Mouse (Mus musculus): Measurements from ENCODE around the gene Twf2.

Twf2 gene

DNA sequence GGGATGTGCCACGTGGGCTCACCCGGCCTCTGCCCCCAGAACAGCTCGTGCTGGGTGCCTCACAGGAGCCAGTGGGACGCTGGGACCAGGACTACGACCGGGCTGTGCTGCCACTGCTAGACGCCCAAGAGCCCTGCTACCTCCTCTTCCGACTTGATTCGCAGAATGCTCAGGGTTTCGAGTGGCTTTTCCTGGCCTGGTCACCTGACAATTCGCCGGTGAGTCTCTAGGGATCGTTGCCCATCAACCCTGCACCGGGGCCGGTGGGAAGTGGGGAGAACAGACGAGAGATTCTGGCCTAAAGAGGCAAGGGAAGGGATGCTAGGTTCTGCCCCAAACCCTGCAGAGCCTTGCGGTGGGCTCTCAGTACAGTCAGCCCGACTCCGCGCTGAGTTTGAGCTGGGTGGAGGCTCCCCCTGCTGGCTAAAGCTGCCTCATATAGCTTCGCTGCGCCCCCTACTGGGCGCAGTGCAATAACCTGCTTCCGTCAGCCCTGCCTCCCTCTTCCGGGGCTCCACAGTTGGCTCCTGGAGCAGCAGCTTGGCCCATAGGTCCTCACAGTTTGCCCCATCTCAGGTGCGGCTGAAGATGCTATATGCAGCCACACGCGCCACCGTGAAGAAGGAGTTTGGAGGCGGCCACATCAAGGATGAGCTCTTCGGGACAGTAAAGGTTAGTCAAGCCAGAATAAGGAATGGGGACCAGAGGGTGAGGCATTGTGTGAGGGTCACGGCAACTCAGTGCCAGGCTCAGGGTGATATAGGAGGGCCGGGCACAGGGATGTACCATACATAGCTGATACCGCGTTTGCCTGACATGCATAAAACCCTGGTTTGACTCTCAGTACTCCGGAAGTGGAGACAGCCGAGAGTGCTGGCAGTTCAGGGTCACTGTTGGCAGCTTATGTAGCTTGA is 9.0 kb downstream of the Twf2 start:
- peak; percentile 85 to 94 for DNase-seq (ENCODE audit: low spot score in 2 of 2)

- DNase-seq (ENCODE audit: low spot score in 2 of 2), result no peak
Observed at GRCm38 (mm10) chr9:106212594-106212981, 9.7 kb downstream of the Twf2 start.

GRCm38 (mm10) chr9:106215341-106216125 is 12.6 kb downstream of the Twf2 start:
- no peak for DNase-seq (ENCODE audit: low spot score in 2 of 2)

DNA sequence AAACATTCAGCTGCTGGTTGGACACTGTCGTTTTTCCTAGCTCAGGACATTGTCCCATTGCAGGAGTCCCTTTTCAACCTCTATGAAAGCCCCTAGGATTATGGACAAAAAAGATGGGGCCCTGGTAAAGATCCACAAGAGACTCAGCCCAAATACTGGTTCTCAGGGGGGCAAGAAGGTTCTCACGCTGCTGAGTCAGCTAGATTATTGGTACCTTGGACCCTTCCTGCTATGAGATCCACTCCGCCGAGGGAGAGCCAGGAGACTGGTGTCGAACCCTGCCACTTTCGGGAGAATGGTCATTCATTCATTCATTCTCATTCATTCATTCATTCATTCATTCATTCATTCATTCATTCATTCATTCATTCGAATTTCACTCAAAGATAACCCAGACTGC is 14.1 kb downstream of the Twf2 start:
- DNase-seq (ENCODE audit: low spot score in 2 of 2), result no peak

- DNase-seq (ENCODE audit: low spot score in 2 of 2), result no peak
Observed at GRCm38 (mm10) chr9:106220894-106221523, 18.1 kb downstream of the Twf2 start.

DNA sequence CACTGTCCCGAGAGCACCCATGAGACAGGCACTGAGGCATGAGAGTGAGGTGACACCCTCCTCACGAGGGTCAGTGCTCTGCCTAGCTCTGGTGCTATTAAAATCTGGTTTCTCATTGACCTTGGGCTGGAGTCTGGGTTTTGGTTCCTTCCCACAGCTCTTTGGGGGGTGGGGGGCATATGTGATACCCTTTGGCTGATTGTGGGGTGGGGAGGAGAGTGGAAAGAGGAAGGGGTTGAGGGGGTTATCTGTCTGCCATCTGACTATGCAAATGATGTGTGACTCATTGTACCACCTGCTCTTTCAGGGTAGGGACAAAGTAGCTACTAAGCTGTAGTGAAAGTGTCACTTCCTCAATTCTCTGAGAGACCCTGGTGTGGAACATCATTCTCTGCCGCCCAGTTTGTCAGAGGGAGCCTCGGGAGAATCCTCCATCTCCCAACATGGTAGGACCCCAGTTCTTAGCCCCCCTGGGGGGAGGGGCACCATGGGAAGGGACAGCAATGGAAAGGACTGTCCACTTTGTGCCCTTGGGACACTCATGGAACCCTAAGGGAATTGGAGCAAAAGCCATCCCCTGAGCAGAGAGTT is 19.4 kb downstream of the Twf2 start, which contains the start of gene Tlr9:
Tlr9 (plus strand) TSS at position 338 of the 591 bp plus-strand sequence.
- no peak for DNase-seq (ENCODE audit: low spot score in 2 of 2)

GRCm38 (mm10) chr9:106222994-106223393 is 20.1 kb downstream of the Twf2 start:
- no peak for DNase-seq (ENCODE audit: low spot score in 2 of 2)

GRCm38 (mm10) chr9:106225469-106226150 is 22.7 kb downstream of the Twf2 start:
- DNase-seq (ENCODE audit: low spot score in 2 of 2), result no peak

DNA sequence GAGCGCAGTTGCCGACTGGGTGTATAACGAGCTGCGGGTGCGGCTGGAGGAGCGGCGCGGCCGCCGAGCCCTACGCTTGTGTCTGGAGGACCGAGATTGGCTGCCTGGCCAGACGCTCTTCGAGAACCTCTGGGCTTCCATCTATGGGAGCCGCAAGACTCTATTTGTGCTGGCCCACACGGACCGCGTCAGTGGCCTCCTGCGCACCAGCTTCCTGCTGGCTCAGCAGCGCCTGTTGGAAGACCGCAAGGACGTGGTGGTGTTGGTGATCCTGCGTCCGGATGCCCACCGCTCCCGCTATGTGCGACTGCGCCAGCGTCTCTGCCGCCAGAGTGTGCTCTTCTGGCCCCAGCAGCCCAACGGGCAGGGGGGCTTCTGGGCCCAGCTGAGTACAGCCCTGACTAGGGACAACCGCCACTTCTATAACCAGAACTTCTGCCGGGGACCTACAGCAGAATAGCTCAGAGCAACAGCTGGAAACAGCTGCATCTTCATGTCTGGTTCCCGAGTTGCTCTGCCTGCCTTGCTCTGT is 23.3 kb downstream of the Twf2 start:
- peak in 1 of 2 experiments; percentile 39 for DNase-seq (ENCODE audit: low spot score in 2 of 2)

DNA sequence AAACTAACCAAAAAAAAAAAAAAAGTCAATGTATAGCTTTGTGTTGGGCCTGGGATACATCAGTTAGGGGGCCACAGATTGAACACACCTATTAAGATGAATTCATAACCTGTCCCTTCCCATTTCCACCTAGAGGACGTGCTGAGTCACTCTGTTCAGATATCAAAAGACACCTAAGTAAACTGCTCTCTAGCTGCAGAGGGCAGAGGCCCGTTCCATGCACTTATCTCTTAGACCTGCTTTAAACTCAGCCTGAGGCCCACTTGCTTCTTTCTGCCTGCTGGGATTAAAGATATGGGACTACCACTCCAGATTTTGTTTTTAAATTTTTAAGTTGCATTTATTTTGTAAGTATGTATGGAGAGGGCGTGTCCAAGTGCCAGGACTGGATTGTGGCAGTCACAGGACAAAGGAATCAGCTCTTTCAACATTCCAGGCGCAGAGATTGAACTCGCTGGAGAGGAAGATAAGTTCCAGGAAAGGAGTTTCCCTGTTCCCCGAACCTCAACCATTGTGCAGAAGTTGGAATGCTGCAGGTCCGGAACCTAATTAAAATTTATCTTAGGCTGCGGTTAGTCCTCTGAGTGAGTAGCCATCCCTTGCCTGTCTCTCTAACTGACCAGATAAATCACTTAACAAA is 25.0 kb downstream of the Twf2 start:
- DNase-seq (ENCODE audit: low spot score in 2 of 2), result no peak

GRCm38 (mm10) chr9:106230051-106230733 is 27.3 kb downstream of the Twf2 start:
- no peak for DNase-seq (ENCODE audit: low spot score in 2 of 2)

DNA sequence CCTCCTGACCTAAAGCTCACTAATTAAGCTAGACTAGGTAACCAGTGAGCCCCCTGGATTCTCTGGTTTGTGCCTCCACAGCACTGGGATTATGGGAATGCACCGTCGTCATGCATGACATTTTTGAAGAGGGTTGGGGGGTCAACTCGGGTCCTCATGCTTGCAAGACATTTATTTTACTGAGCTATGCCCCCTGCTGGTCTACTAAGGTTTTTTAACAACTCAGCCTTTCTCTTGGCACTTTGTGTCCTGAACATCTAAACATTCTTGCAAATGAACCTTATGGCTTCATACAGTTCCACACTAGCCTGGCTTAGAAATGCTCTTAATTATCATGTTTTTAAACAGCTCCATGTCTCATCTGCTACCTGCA is 27.8 kb downstream of the Twf2 start:
- no peak for DNase-seq (ENCODE audit: low spot score in 2 of 2)

DNA sequence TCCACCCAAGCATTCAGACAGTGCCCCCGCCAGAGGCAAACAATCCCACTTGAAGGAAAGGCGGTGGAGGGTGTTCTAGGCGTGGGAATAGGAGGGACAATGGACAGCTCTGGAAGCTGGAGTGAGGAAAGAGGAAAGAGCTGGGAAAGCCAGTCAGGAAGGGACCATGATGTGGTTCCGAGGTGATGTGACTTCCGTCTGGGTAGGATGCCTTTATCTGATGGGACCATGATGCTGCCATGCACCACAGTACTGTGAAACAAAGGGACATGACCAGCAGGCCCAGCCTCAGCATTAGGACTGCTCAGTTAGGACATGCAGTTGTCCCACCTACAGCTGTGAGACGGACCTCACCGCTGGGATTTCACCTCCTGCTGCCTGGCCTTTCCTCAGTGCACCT is 28.3 kb downstream of the Twf2 start:
- no peak for DNase-seq (ENCODE audit: low spot score in 2 of 2)

- DNase-seq (ENCODE audit: low spot score in 2 of 2), result no peak
Observed at GRCm38 (mm10) chr9:106231816-106232215, 28.9 kb downstream of the Twf2 start.

GRCm38 (mm10) chr9:106232956-106233355 is 30.0 kb downstream of the Twf2 start:
- no peak for DNase-seq (ENCODE audit: low spot score in 2 of 2)

GRCm38 (mm10) chr9:106233953-106234352 is 31.0 kb downstream of the Twf2 start:
- DNase-seq (ENCODE audit: low spot score in 2 of 2), result no peak

DNA sequence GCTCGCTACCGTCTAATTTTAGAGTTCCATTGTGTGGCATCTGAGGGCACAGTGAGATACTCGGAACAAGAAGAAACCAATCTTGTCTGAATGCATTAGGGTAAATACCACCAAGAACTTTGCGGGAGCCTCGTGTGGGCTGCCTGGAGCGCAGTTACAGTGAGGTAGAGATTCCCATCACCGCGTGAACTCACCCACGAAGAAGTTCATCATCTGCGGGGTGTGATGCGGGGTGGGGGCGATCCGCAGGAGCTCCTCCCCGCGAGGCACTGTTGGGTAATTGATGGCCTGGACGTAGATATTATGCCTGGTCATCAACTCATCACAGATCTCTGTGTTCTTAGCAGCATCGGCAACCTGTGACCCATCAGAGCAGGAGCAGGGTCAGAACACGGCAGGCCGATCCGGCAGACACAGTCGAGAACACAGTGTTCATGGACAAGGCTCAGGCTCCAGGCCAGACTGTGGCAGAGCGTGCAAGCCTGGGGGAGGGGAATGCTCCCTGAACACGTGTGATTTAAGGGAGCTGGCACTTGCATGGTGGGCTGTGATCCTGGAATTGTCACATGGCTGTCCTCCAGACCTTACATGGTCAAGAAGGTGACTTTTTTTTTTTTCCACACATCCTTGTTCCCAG is 32.4 kb downstream of the Twf2 start:
- no peak for DNase-seq (ENCODE audit: low spot score in 2 of 2)

- no peak for DNase-seq (ENCODE audit: low spot score in 2 of 2)
Observed at GRCm38 (mm10) chr9:106236156-106236817, 33.4 kb downstream of the Twf2 start.

GRCm38 (mm10) chr9:106236818-106237211 is 33.9 kb downstream of the Twf2 start:
- DNase-seq (ENCODE audit: low spot score in 2 of 2), result no peak

Measured in cerebellum, postnatal 4 days (tissue).